Mouse (Mus musculus): ENCODE results near the gene Asb7. TPM values are rescaled to one million over a fixed set of nuclear protein-coding genes. Genes with fewer than 3 reads are reported as not detected.

Gene Asb7
- polyA plus RNA-seq, 1 experiment from 2014 or later, result 12.5 TPM

GRCm38 (mm10) chr7:66650883-66651282 lies 38.5 kb downstream of the Asb7 start:
- Histone ChIP-seq H3K4me3 (ENCODE audit: low read depth, low read length) (no peak overlapping the region), H3K4me1 (ENCODE audit: control insufficient read depth, insufficient read depth, low read length) (no peaks in the 10 kb centered on the region), H3K27ac (ENCODE audit: low read depth, low read length) (no peak overlapping the region), H3K27me3 (ENCODE audit: control insufficient read depth, insufficient read depth, low read length) (no peaks in the 10 kb centered on the region), H3K9me3 (replicated peaks; ENCODE audit: control insufficient read depth, low read length) (no peaks in the 10 kb centered on the region), H3K36me3 (ENCODE audit: control insufficient read depth, insufficient read depth, low read length) (peaks cover 10% of the 10 kb centered on the region), H3K9ac (ENCODE audit: low read depth, low read length) (no peak overlapping the region), H3K4me2 (no peak overlapping the region)
- WGBS (ENCODE audit: insufficient replicate concordance), result 80% methylated on average over 5 of the region's 5 CpGs
- ATAC-seq (replicated peaks; ENCODE audit: insufficient number of reproducible peaks, low FRiP score, low TSS enrichment), result no peak

- 82% methylated on average over 2 of the region's 2 CpGs for WGBS (ENCODE audit: insufficient replicate concordance)
- peaks cover 4% of the 10 kb centered on the region for H3K36me3 ChIP-seq (ENCODE audit: control insufficient read depth, insufficient read depth, low read length)
These were observed 40.2 kb downstream of the Asb7 start for GRCm38 (mm10) chr7:66649181-66649580.

GRCm38 (mm10) chr7:66645736-66646135 lies 43.7 kb downstream of the Asb7 start:
- Histone ChIP-seq H3K4me2 (no peak overlapping the region), H3K27ac (ENCODE audit: low read depth, low read length) (no peak overlapping the region), H3K4me1 (ENCODE audit: control insufficient read depth, insufficient read depth, low read length) (no peaks in the 10 kb centered on the region), H3K36me3 (ENCODE audit: control insufficient read depth, insufficient read depth, low read length) (peaks cover 3% of the 10 kb centered on the region), H3K4me3 (ENCODE audit: low read depth, low read length) (no peak overlapping the region), H3K9ac (ENCODE audit: low read depth, low read length) (no peak overlapping the region), H3K9me3 (replicated peaks; ENCODE audit: control insufficient read depth, low read length) (no peaks in the 10 kb centered on the region), H3K27me3 (ENCODE audit: control insufficient read depth, insufficient read depth, low read length) (no peaks in the 10 kb centered on the region)
- 94% methylated on average over 2 of the region's 2 CpGs for WGBS (ENCODE audit: insufficient replicate concordance)
- no peak for ATAC-seq (replicated peaks; ENCODE audit: insufficient number of reproducible peaks, low FRiP score, low TSS enrichment)

More at GRCm38 (mm10) chr7:66649181-66649580, 40.2 kb downstream of the Asb7 start:
- Histone ChIP-seq H3K9me3 (replicated peaks; ENCODE audit: control insufficient read depth, low read length) (no peaks in the 10 kb centered on the region), H3K27ac (ENCODE audit: low read depth, low read length) (no peak overlapping the region), H3K9ac (ENCODE audit: low read depth, low read length) (no peak overlapping the region), H3K4me2 (no peak overlapping the region), H3K27me3 (ENCODE audit: control insufficient read depth, insufficient read depth, low read length) (no peaks in the 10 kb centered on the region), H3K4me3 (ENCODE audit: low read depth, low read length) (no peak overlapping the region), H3K4me1 (ENCODE audit: control insufficient read depth, insufficient read depth, low read length) (no peaks in the 10 kb centered on the region)
- no peak for ATAC-seq (replicated peaks; ENCODE audit: insufficient number of reproducible peaks, low FRiP score, low TSS enrichment)

GRCm38 (mm10) chr7:66633351-66633750 lies 56.0 kb downstream of the Asb7 start:
- H3K9me3 ChIP-seq (replicated peaks; ENCODE audit: control insufficient read depth, low read length), result no peaks in the 10 kb centered on the region
- no peaks in the 10 kb centered on the region for H3K36me3 ChIP-seq (ENCODE audit: control insufficient read depth, insufficient read depth, low read length)
- H3K4me2 ChIP-seq, result no peak overlapping the region
- H3K9ac ChIP-seq (ENCODE audit: low read depth, low read length), result no peak overlapping the region
- no peak overlapping the region for H3K4me3 ChIP-seq (ENCODE audit: low read depth, low read length)
- no peak overlapping the region for H3K27ac ChIP-seq (ENCODE audit: low read depth, low read length)
- no peak for ATAC-seq (replicated peaks; ENCODE audit: insufficient number of reproducible peaks, low FRiP score, low TSS enrichment)
- WGBS (ENCODE audit: insufficient replicate concordance), result 64% methylated on average over 6 of the region's 6 CpGs
- H3K27me3 ChIP-seq (ENCODE audit: control insufficient read depth, insufficient read depth, low read length), result no peaks in the 10 kb centered on the region
- H3K4me1 ChIP-seq (ENCODE audit: control insufficient read depth, insufficient read depth, low read length), result no peaks in the 10 kb centered on the region

DNA sequence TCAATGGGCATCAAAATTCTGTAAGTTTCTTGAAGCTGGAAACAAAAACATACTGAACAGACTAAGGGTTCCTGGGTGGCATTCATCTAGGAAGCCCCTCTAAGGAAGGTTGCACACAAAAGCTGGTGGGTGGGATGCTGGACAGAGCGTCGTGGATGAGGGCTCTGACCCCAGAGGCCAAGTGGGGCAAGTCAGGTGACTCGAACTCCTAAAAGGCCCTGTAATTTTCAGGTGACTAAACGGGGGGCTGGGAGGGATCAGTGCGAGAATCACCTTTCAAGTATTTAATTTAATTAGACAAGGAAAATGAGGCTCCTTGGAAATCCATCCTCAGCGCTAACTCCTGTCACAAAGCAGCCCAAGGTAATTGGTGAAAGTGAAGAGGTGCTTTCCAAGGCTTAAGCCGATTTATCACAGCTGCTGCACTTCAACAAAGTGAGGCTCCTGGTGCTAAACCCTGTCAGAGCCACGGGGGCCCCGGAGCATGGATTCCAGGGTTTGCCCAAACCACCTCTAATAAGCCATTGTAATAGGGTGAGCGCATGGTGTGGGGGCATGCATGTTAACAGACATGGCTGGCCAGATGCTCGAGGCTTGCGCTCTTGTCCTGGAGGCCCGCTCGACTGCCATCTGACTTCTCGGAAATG lies 59.1 kb downstream of the Asb7 start:
- no peaks in the 10 kb centered on the region for H3K4me1 ChIP-seq (ENCODE audit: control insufficient read depth, insufficient read depth, low read length)
- no peak overlapping the region for H3K4me3 ChIP-seq (ENCODE audit: low read depth, low read length)
- H3K36me3 ChIP-seq (ENCODE audit: control insufficient read depth, insufficient read depth, low read length), result no peaks in the 10 kb centered on the region
- no peaks in the 10 kb centered on the region for H3K27me3 ChIP-seq (ENCODE audit: control insufficient read depth, insufficient read depth, low read length)
- ATAC-seq (replicated peaks; ENCODE audit: insufficient number of reproducible peaks, low FRiP score, low TSS enrichment), result no peak
- H3K27ac ChIP-seq (ENCODE audit: low read depth, low read length), result no peak overlapping the region
- H3K9me3 ChIP-seq (replicated peaks; ENCODE audit: control insufficient read depth, low read length), result no peaks in the 10 kb centered on the region; the same call in 1 of the 2 replicates
- H3K9ac ChIP-seq (ENCODE audit: low read depth, low read length), result no peak overlapping the region
- WGBS (ENCODE audit: insufficient replicate concordance), result 70% methylated on average over 15 of the region's 15 CpGs
- no peak overlapping the region for H3K4me2 ChIP-seq

GRCm38 (mm10) chr7:66629419-66629818 lies 60.0 kb downstream of the Asb7 start:
- H3K27ac ChIP-seq (ENCODE audit: low read depth, low read length), result no peak overlapping the region
- no peaks in the 10 kb centered on the region for H3K4me1 ChIP-seq (ENCODE audit: control insufficient read depth, insufficient read depth, low read length)
- H3K27me3 ChIP-seq (ENCODE audit: control insufficient read depth, insufficient read depth, low read length), result no peaks in the 10 kb centered on the region
- H3K36me3 ChIP-seq (ENCODE audit: control insufficient read depth, insufficient read depth, low read length), result no peaks in the 10 kb centered on the region
- ATAC-seq (replicated peaks; ENCODE audit: insufficient number of reproducible peaks, low FRiP score, low TSS enrichment), result no peak
- no peaks in the 10 kb centered on the region; the same call in 1 of the 2 replicates for H3K9me3 ChIP-seq (replicated peaks; ENCODE audit: control insufficient read depth, low read length)
- no peak overlapping the region for H3K4me3 ChIP-seq (ENCODE audit: low read depth, low read length)
- no peak overlapping the region for H3K9ac ChIP-seq (ENCODE audit: low read depth, low read length)
- H3K4me2 ChIP-seq, result no peak overlapping the region
- WGBS (ENCODE audit: insufficient replicate concordance), result 69% methylated on average over 4 of the region's 4 CpGs

GRCm38 (mm10) chr7:66623436-66623835 lies 66.0 kb downstream of the Asb7 start:
- H3K4me2 ChIP-seq, result no peak overlapping the region
- no peak overlapping the region for H3K27ac ChIP-seq (ENCODE audit: low read depth, low read length)
- H3K9me3 ChIP-seq (replicated peaks; ENCODE audit: control insufficient read depth, low read length), result no peaks in the 10 kb centered on the region; the same call in 1 of the 2 replicates
- H3K4me3 ChIP-seq (ENCODE audit: low read depth, low read length), result no peak overlapping the region
- ATAC-seq (replicated peaks; ENCODE audit: insufficient number of reproducible peaks, low FRiP score, low TSS enrichment), result no peak
- H3K4me1 ChIP-seq (ENCODE audit: control insufficient read depth, insufficient read depth, low read length), result no peaks in the 10 kb centered on the region
- H3K9ac ChIP-seq (ENCODE audit: low read depth, low read length), result no peak overlapping the region
- 54% methylated on average over 3 of the region's 3 CpGs for WGBS (ENCODE audit: insufficient replicate concordance)
- H3K27me3 ChIP-seq (ENCODE audit: control insufficient read depth, insufficient read depth, low read length), result no peaks in the 10 kb centered on the region
- no peaks in the 10 kb centered on the region for H3K36me3 ChIP-seq (ENCODE audit: control insufficient read depth, insufficient read depth, low read length)

DNA sequence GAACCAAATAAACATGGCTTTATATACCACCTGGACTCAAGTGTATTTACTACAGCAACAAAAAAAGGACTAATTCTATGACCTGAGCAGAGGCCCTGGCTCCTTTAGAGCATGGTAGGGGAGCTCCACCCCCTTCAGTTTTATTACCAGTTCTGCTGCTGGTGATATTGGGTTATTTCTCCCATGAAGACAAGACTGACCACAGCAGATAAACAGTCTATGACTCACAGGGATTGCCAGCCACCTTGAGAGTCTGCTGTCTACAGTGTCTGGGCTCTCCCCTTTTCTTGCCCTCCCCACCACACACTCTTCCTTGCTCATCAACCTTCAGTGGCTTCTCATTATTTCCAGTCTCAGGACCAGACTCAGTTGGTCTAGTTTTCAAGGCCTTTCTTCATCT lies 87.5 kb downstream of the Asb7 start:
- Histone ChIP-seq H3K36me3 (ENCODE audit: control insufficient read depth, insufficient read depth, low read length) (no peaks in the 10 kb centered on the region), H3K9ac (ENCODE audit: low read depth, low read length) (no peak overlapping the region), H3K4me3 (ENCODE audit: low read depth, low read length) (no peak overlapping the region), H3K9me3 (replicated peaks; ENCODE audit: control insufficient read depth, low read length) (no peaks in the 10 kb centered on the region), H3K4me1 (ENCODE audit: control insufficient read depth, insufficient read depth, low read length) (no peaks in the 10 kb centered on the region), H3K4me2 (no peak overlapping the region), H3K27ac (ENCODE audit: low read depth, low read length) (no peak overlapping the region), H3K27me3 (ENCODE audit: control insufficient read depth, insufficient read depth, low read length) (no peaks in the 10 kb centered on the region)
- no peak for ATAC-seq (replicated peaks; ENCODE audit: insufficient number of reproducible peaks, low FRiP score, low TSS enrichment)

All from heart, embryonic 11.5 days (tissue).